Mouse (Mus musculus): ENCODE results near the gene Rcn1. TPM values are rescaled to one million over a fixed set of nuclear protein-coding genes. Genes with fewer than 3 reads are reported as not detected.

Rcn1 gene
- polyA plus RNA-seq, 1 experiment from 2014 or later, result 157 TPM

- no peak overlapping the region for H3K4me2 ChIP-seq (ENCODE audit: low read length)
- H3K27me3 ChIP-seq (ENCODE audit: insufficient read depth, low read length), result no peaks in the 10 kb centered on the region
- no peak overlapping the region for H3K4me3 ChIP-seq (replicated peaks; ENCODE audit: low read depth, low read length)
- ATAC-seq (replicated peaks; ENCODE audit: low FRiP score, low read depth), result no peak
- H3K9me3 ChIP-seq (replicated peaks; ENCODE audit: low read length), result no peaks in the 10 kb centered on the region
- H3K9ac ChIP-seq (ENCODE audit: low read depth, low read length), result no peak overlapping the region
- H3K36me3 ChIP-seq (ENCODE audit: insufficient read depth, low read length), result no peaks in the 10 kb centered on the region
- no peak for DNase-seq (ENCODE audit: low spot score)
- no peak for TF ChIP-seq CTCF (IDR thresholded peaks at IDR 0.05; ENCODE audit: low read depth)
- H3K27ac ChIP-seq, result no peak overlapping the region
- H3K4me1 ChIP-seq (replicated peaks; ENCODE audit: insufficient read depth, low read length), result no peaks in the 10 kb centered on the region
- WGBS, result 54% methylated on average over 8 of the region's 8 CpGs
Observed at GRCm38 (mm10) chr2:105416660-105417348, 17.7 kb upstream of the Rcn1 start.

- Histone ChIP-seq H3K27ac (no peak overlapping the region), H3K27me3 (ENCODE audit: insufficient read depth, low read length) (no peaks in the 10 kb centered on the region), H3K4me2 (ENCODE audit: low read length) (no peak overlapping the region), H3K36me3 (ENCODE audit: insufficient read depth, low read length) (no peaks in the 10 kb centered on the region), H3K4me1 (replicated peaks; ENCODE audit: insufficient read depth, low read length) (no peaks in the 10 kb centered on the region), H3K9me3 (replicated peaks; ENCODE audit: low read length) (no peaks in the 10 kb centered on the region), H3K4me3 (replicated peaks; ENCODE audit: low read depth, low read length) (no peak overlapping the region), H3K9ac (ENCODE audit: low read depth, low read length) (no peak overlapping the region)
- DNase-seq (ENCODE audit: low spot score) (no peak), ATAC-seq (replicated peaks; ENCODE audit: low FRiP score, low read depth) (no peak)
- WGBS, result 67% methylated on average over 7 of the region's 7 CpGs
- no peak for TF ChIP-seq CTCF (IDR thresholded peaks at IDR 0.05; ENCODE audit: low read depth)
Observed at GRCm38 (mm10) chr2:105416046-105416659, 17.0 kb upstream of the Rcn1 start.

- DNase-seq (ENCODE audit: low spot score) (no peak), ATAC-seq (replicated peaks; ENCODE audit: low FRiP score, low read depth) (no peak)
- no peak overlapping the region for H3K9ac ChIP-seq (ENCODE audit: low read depth, low read length)
- no peak overlapping the region for H3K4me2 ChIP-seq (ENCODE audit: low read length)
- H3K9me3 ChIP-seq (replicated peaks; ENCODE audit: low read length), result no peaks in the 10 kb centered on the region
- WGBS, result 77% methylated on average over 2 of the region's 2 CpGs
- no peak for TF ChIP-seq CTCF (IDR thresholded peaks at IDR 0.05; ENCODE audit: low read depth)
- no peaks in the 10 kb centered on the region for H3K4me1 ChIP-seq (replicated peaks; ENCODE audit: insufficient read depth, low read length)
- no peaks in the 10 kb centered on the region for H3K27me3 ChIP-seq (ENCODE audit: insufficient read depth, low read length)
- H3K27ac ChIP-seq, result no peak overlapping the region
- no peaks in the 10 kb centered on the region for H3K36me3 ChIP-seq (ENCODE audit: insufficient read depth, low read length)
- H3K4me3 ChIP-seq (replicated peaks; ENCODE audit: low read depth, low read length), result no peak overlapping the region
Observed at GRCm38 (mm10) chr2:105414309-105414708, 15.2 kb upstream of the Rcn1 start.

- Histone ChIP-seq H3K4me2 (ENCODE audit: low read length) (no peak overlapping the region), H3K4me1 (replicated peaks; ENCODE audit: insufficient read depth, low read length) (no peaks in the 10 kb centered on the region), H3K9ac (ENCODE audit: low read depth, low read length) (no peak overlapping the region), H3K36me3 (ENCODE audit: insufficient read depth, low read length) (no peaks in the 10 kb centered on the region), H3K9me3 (replicated peaks; ENCODE audit: low read length) (no peaks in the 10 kb centered on the region), H3K27me3 (ENCODE audit: insufficient read depth, low read length) (no peaks in the 10 kb centered on the region), H3K4me3 (replicated peaks; ENCODE audit: low read depth, low read length) (no peak overlapping the region), H3K27ac (no peak overlapping the region)
- DNase-seq (ENCODE audit: low spot score) (no peak), ATAC-seq (replicated peaks; ENCODE audit: low FRiP score, low read depth) (no peak)
- 100% methylated on average over 1 of the region's 1 CpGs for WGBS
- no peak for TF ChIP-seq CTCF (IDR thresholded peaks at IDR 0.05; ENCODE audit: low read depth)
Observed at GRCm38 (mm10) chr2:105409253-105409652, 10.1 kb upstream of the Rcn1 start.

- H3K4me3 ChIP-seq (replicated peaks; ENCODE audit: low read depth, low read length), result no peak overlapping the region
- 77% methylated on average over 4 of the region's 4 CpGs for WGBS
- H3K4me2 ChIP-seq (ENCODE audit: low read length), result no peak overlapping the region
- ATAC-seq (replicated peaks; ENCODE audit: low FRiP score, low read depth) (no peak), DNase-seq (ENCODE audit: low spot score) (no peak)
- no peaks in the 10 kb centered on the region for H3K36me3 ChIP-seq (ENCODE audit: insufficient read depth, low read length)
- H3K9ac ChIP-seq (ENCODE audit: low read depth, low read length), result no peak overlapping the region
- no peaks in the 10 kb centered on the region for H3K4me1 ChIP-seq (replicated peaks; ENCODE audit: insufficient read depth, low read length)
- no peaks in the 10 kb centered on the region for H3K27me3 ChIP-seq (ENCODE audit: insufficient read depth, low read length)
- no peaks in the 10 kb centered on the region for H3K9me3 ChIP-seq (replicated peaks; ENCODE audit: low read length)
- no peak overlapping the region for H3K27ac ChIP-seq
- no peak for TF ChIP-seq CTCF (IDR thresholded peaks at IDR 0.05; ENCODE audit: low read depth)
Observed at GRCm38 (mm10) chr2:105408511-105408910, 9.4 kb upstream of the Rcn1 start.

GRCm38 (mm10) chr2:105402180-105402579 lies 3.1 kb upstream of the Rcn1 start:
- Histone ChIP-seq H3K4me2 (ENCODE audit: low read length) (no peak overlapping the region), H3K36me3 (ENCODE audit: insufficient read depth, low read length) (no peaks in the 10 kb centered on the region), H3K27me3 (ENCODE audit: insufficient read depth, low read length) (no peaks in the 10 kb centered on the region), H3K9ac (ENCODE audit: low read depth, low read length) (no peak overlapping the region), H3K9me3 (replicated peaks; ENCODE audit: low read length) (no peaks in the 10 kb centered on the region), H3K27ac (no peak overlapping the region), H3K4me3 (replicated peaks; ENCODE audit: low read depth, low read length) (no peak overlapping the region), H3K4me1 (replicated peaks; ENCODE audit: insufficient read depth, low read length) (peaks cover 15% of the 10 kb centered on the region)
- TF ChIP-seq CTCF (IDR thresholded peaks at IDR 0.05; ENCODE audit: low read depth), result no peak
- ATAC-seq (replicated peaks; ENCODE audit: low FRiP score, low read depth) (no peak), DNase-seq (ENCODE audit: low spot score) (no peak)
- WGBS, result 89% methylated on average over 2 of the region's 2 CpGs

Data from kidney, postnatal 0 days (tissue).